Mouse (Mus musculus) 3134 (cell line): ENCODE measurements around the gene Sipa1l1.

ENCODE experiments used
- DNase-seq: peaks from one replicate; pipeline ENCODE4 v3.0.0-alpha.2; 2011; ENCODE audit warnings: low spot score; ENCODE audit not compliant: insufficient read length; ENCODE audit errors: extremely low read depth

Sipa1l1 gene

GRCm38 (mm10) chr12:82324621-82325020 is 155.5 kb downstream of the Sipa1l1 start:
- DNase-seq = no peak

- DNase-seq = no peak
Observed at GRCm38 (mm10) chr12:82325502-82325901, 156.4 kb downstream of the Sipa1l1 start.

- DNase-seq = no peak
Observed at GRCm38 (mm10) chr12:82326438-82326837, 157.3 kb downstream of the Sipa1l1 start.

GRCm38 (mm10) chr12:82328112-82328511 is 159.0 kb downstream of the Sipa1l1 start:
- no peak for DNase-seq

- DNase-seq = no peak
Observed at GRCm38 (mm10) chr12:82332836-82333614, 163.9 kb downstream of the Sipa1l1 start.

GRCm38 (mm10) chr12:82333999-82334398 is 164.9 kb downstream of the Sipa1l1 start:
- no peak for DNase-seq

- DNase-seq = no peak
Observed at GRCm38 (mm10) chr12:82334550-82334949, 165.4 kb downstream of the Sipa1l1 start.

- no peak for DNase-seq
Observed at GRCm38 (mm10) chr12:82335095-82335494, 166.0 kb downstream of the Sipa1l1 start.

GRCm38 (mm10) chr12:82338550-82338949 is 169.4 kb downstream of the Sipa1l1 start:
- DNase-seq = no peak

- DNase-seq = no peak
Observed at GRCm38 (mm10) chr12:82339221-82339861, 170.2 kb downstream of the Sipa1l1 start.

GRCm38 (mm10) chr12:82340196-82340918 is 171.2 kb downstream of the Sipa1l1 start:
- no peak for DNase-seq

GRCm38 (mm10) chr12:82341181-82341580 is 172.1 kb downstream of the Sipa1l1 start:
- no peak for DNase-seq

- DNase-seq = no peak
Observed at GRCm38 (mm10) chr12:82341696-82342095, 172.6 kb downstream of the Sipa1l1 start.

GRCm38 (mm10) chr12:82350082-82350481 is 181.0 kb downstream of the Sipa1l1 start:
- no peak for DNase-seq

GRCm38 (mm10) chr12:82350891-82351290 is 181.8 kb downstream of the Sipa1l1 start:
- no peak for DNase-seq

- DNase-seq = no peak
Observed at GRCm38 (mm10) chr12:82353660-82354059, 184.5 kb downstream of the Sipa1l1 start.

GRCm38 (mm10) chr12:82355419-82356149 is 186.5 kb downstream of the Sipa1l1 start:
- DNase-seq = no peak

GRCm38 (mm10) chr12:82356476-82356875 is 187.4 kb downstream of the Sipa1l1 start:
- no peak for DNase-seq

- DNase-seq = no peak
Observed at GRCm38 (mm10) chr12:82357431-82357830, 188.3 kb downstream of the Sipa1l1 start.

GRCm38 (mm10) chr12:82362796-82363195 is 193.7 kb downstream of the Sipa1l1 start:
- no peak for DNase-seq

GRCm38 (mm10) chr12:82364186-82364585 is 195.1 kb downstream of the Sipa1l1 start:
- DNase-seq = no peak
